Mouse (Mus musculus) spleen, adult 2 months (tissue): ENCODE results near the gene Hs3st2.

Experiments
- CTCF ChIP-seq: fragments of 200-500 bp; IDR thresholded peaks from 2 replicates; pipeline ENCODE4 v1.5.1; 2011; ENCODE audit warnings: mild to moderate bottlenecking, inconsistent platforms; ENCODE audit not compliant: insufficient read depth, insufficient read length, insufficient replicate concordance; ENCODE audit errors: extremely low read depth
- POLR2A ChIP-seq: fragments of 200-500 bp; IDR thresholded peaks from 2 replicates; pipeline ENCODE4 v1.6.1; 2011; ENCODE audit warnings: low read depth, low read length, inconsistent platforms

GRCm38 (mm10) chr7:121501666-121502065 is 110.0 kb downstream of the Hs3st2 start:
- TF ChIP-seq CTCF = no peak
- TF ChIP-seq POLR2A = no peak
